Mouse (Mus musculus) neural tube, embryonic 11.5 days (tissue): Measurements from ENCODE around the gene Dock4. TPM values are rescaled to one million over a fixed set of nuclear protein-coding genes. Genes with fewer than 3 reads are reported as not detected.
A peak's percentile ranks its signal among the peaks of the same experiment; 100 is the strongest.

Experiments
- ATAC-seq: fragments of 200-750 bp; cut with Nextera tagmentation; 2 replicates; pipeline ENCODE4 v1.8.0; 2017; ENCODE audit warnings: moderate number of reproducible peaks, mild to moderate bottlenecking, moderate TSS enrichment, moderate library complexity; ENCODE audit not compliant: insufficient read depth, low FRiP score, low TSS enrichment
- DNase-seq: peaks from one replicate; pipeline ENCODE4 v3.0.0-alpha.2; 2015; ENCODE audit warnings: low spot score
- H3K27ac ChIP-seq: fragments of 300-500 bp; sonication (generic); 2 replicates; pipeline ENCODE4 v1.5.1; 2014; ENCODE audit warnings: low read depth, mild to moderate bottlenecking, low read length
- H3K27me3 ChIP-seq: fragments of 300-500 bp; sonication (generic); 2 replicates; pipeline ENCODE4 v1.6.1; 2014; ENCODE audit warnings: mild to moderate bottlenecking, low read length, mixed read lengths; ENCODE audit not compliant: control insufficient read depth, insufficient read depth
- H3K36me3 ChIP-seq: fragments of 300-500 bp; sonication (generic); 2 replicates; pipeline ENCODE4 v1.6.1; 2014; ENCODE audit warnings: mild to moderate bottlenecking, low read length, moderate library complexity, mixed read lengths; ENCODE audit not compliant: control insufficient read depth, insufficient read depth
- H3K4me1 ChIP-seq: fragments of 300-500 bp; sonication (generic); 2 replicates; pipeline ENCODE4 v1.6.1; 2014; ENCODE audit warnings: low read length, mixed read lengths; ENCODE audit not compliant: control insufficient read depth, insufficient read depth
- H3K4me2 ChIP-seq: fragments of 300-500 bp; sonication (generic); 2 replicates; pipeline ENCODE4 v1.6.1; 2014; ENCODE audit warnings: low read depth, mild to moderate bottlenecking, moderate library complexity
- H3K4me3 ChIP-seq: fragments of 300-500 bp; sonication (generic); 2 replicates; pipeline ENCODE4 v1.5.1; 2014; ENCODE audit warnings: low read depth, low read length
- H3K9ac ChIP-seq: fragments of 300-500 bp; sonication (generic); 2 replicates; pipeline ENCODE4 v1.6.1; 2014; ENCODE audit warnings: mild to moderate bottlenecking, low read length
- H3K9me3 ChIP-seq: fragments of 300-500 bp; sonication (generic); 2 replicates; pipeline ENCODE4 v1.6.1; 2016; ENCODE audit warnings: low read length; ENCODE audit not compliant: control insufficient read depth
- WGBS: fragments of 180-500 bp; shearing (Covaris S2); extraction: QIAGEN DNeasy Blood & Tissue Kit; methylation state at CpG from one replicate; pipeline ENCODE4 v1.1.7; 2014; 5-methylcytosine and 5-hydroxymethylcytosine counted together
- polyA plus RNA-seq: library from polyadenylated mRNA; unstranded; fragments of >200 nt; fragmentation: Nextera tagmentation; extraction: Ambion mirVana; gene quantifications from 2 replicates; pipeline ENCODE4 v1.2.1, GENCODE M21; 2014

Gene Dock4
- polyA plus RNA-seq, 1 experiment from 2014 or later: 19.6 TPM

GRCm38 (mm10) chr12:40427606-40428005, 18.1 kb upstream of the Dock4 start:
- DNase-seq: no peak
- H3K9ac ChIP-seq: no peak overlapping the region
- no peak for ATAC-seq
- no peak overlapping the region for H3K27ac ChIP-seq
- no peaks in the 10 kb centered on the region for H3K9me3 ChIP-seq
- H3K36me3 ChIP-seq: no peaks in the 10 kb centered on the region
- peaks cover 8% of the 10 kb centered on the region for H3K4me1 ChIP-seq
- H3K27me3 ChIP-seq: no peaks in the 10 kb centered on the region
- H3K4me2 ChIP-seq: no peak overlapping the region
- 85% methylated on average over 10 of the region's 10 CpGs for WGBS
- H3K4me3 ChIP-seq: no peak overlapping the region

- Histone ChIP-seq H3K9me3 (no peaks in the 10 kb centered on the region), H3K4me1 (peaks cover 8% of the 10 kb centered on the region), H3K27ac (no peak overlapping the region), H3K36me3 (no peaks in the 10 kb centered on the region), H3K4me2 (no peak overlapping the region), H3K9ac (no peak overlapping the region), H3K4me3 (no peak overlapping the region), H3K27me3 (no peaks in the 10 kb centered on the region)
- 59% methylated on average over 3 of the region's 3 CpGs for WGBS
- DNase-seq (no peak), ATAC-seq (no peak)
These were observed 15.8 kb upstream of the Dock4 start for GRCm38 (mm10) chr12:40429976-40430375.

GRCm38 (mm10) chr12:40431075-40431474, 14.7 kb upstream of the Dock4 start:
- H3K27me3 ChIP-seq: no peaks in the 10 kb centered on the region
- no peak overlapping the region for H3K27ac ChIP-seq
- H3K36me3 ChIP-seq: no peaks in the 10 kb centered on the region
- DNase-seq (no peak), ATAC-seq (no peak)
- WGBS: 51% methylated on average over 5 of the region's 5 CpGs
- H3K4me3 ChIP-seq: no peak overlapping the region
- no peak overlapping the region for H3K9ac ChIP-seq
- H3K4me2 ChIP-seq: no peak overlapping the region
- H3K4me1 ChIP-seq: peaks cover 8% of the 10 kb centered on the region
- no peaks in the 10 kb centered on the region for H3K9me3 ChIP-seq

- no peak overlapping the region for H3K9ac ChIP-seq
- H3K27me3 ChIP-seq: no peaks in the 10 kb centered on the region
- peaks cover 14% of the 10 kb centered on the region for H3K4me1 ChIP-seq
- H3K36me3 ChIP-seq: no peaks in the 10 kb centered on the region
- H3K27ac ChIP-seq: no peak overlapping the region
- DNase-seq (no peak), ATAC-seq (no peak)
- no peak overlapping the region for H3K4me2 ChIP-seq
- 46% methylated on average over 3 of the region's 3 CpGs for WGBS
- H3K9me3 ChIP-seq: no peaks in the 10 kb centered on the region
- H3K4me3 ChIP-seq: no peak overlapping the region
These were observed 11.7 kb upstream of the Dock4 start for GRCm38 (mm10) chr12:40434101-40434500.

- 10% methylated on average over 2 of the region's 2 CpGs for WGBS
- Histone ChIP-seq H3K4me3 (no peak overlapping the region), H3K4me2 (no peak overlapping the region), H3K9me3 (no peaks in the 10 kb centered on the region), H3K27me3 (no peaks in the 10 kb centered on the region), H3K4me1 (peaks cover 6% of the 10 kb centered on the region; the same call in 1 of the 2 replicates), H3K9ac (no peak overlapping the region), H3K27ac (no peak overlapping the region), H3K36me3 (no peaks in the 10 kb centered on the region)
- ATAC-seq: no peak
- no peak for DNase-seq
These were observed 7.7 kb upstream of the Dock4 start for GRCm38 (mm10) chr12:40438049-40438448.

GRCm38 (mm10) chr12:40445206-40445605, 546 bp upstream of the Dock4 start:
- Histone ChIP-seq H3K4me2 (peak overlapping the region; percentile 73), H3K36me3 (no peaks in the 10 kb centered on the region), H3K9ac (peak overlapping the region; percentile 54), H3K27me3 (no peaks in the 10 kb centered on the region), H3K9me3 (no peaks in the 10 kb centered on the region), H3K4me1 (peaks cover 11% of the 10 kb centered on the region; the same call in 1 of the 2 replicates), H3K27ac (no peak overlapping the region), H3K4me3 (peak overlapping the region; percentile 71)
- 2% methylated on average over 16 of the region's 16 CpGs for WGBS
- ATAC-seq (peak; percentile 7), DNase-seq (peak; percentile 25)

GRCm38 (mm10) chr12:40446450-40447381, 964 bp downstream of the Dock4 start:
- Histone ChIP-seq H3K9ac (peak overlapping the region; percentile 79), H3K9me3 (no peaks in the 10 kb centered on the region), H3K27ac (peak overlapping the region; percentile 83), H3K36me3 (no peaks in the 10 kb centered on the region), H3K4me3 (peak overlapping the region; percentile 71), H3K4me1 (peaks cover 12% of the 10 kb centered on the region; the same call in 1 of the 2 replicates), H3K27me3 (no peaks in the 10 kb centered on the region), H3K4me2 (peak overlapping the region; percentile 91)
- DNase-seq: peak; percentile 73
- ATAC-seq: peak; percentile 49
- under 1% methylated on average over 44 of the region's 44 CpGs for WGBS

- ATAC-seq: no peak
- Histone ChIP-seq H3K9ac (peak overlapping the region; percentile 79; the same call in 1 of the 2 replicates), H3K36me3 (no peaks in the 10 kb centered on the region), H3K27ac (no peak overlapping the region), H3K4me3 (peak overlapping the region; percentile 71), H3K4me1 (peaks cover 12% of the 10 kb centered on the region; the same call in 1 of the 2 replicates), H3K9me3 (no peaks in the 10 kb centered on the region), H3K27me3 (no peaks in the 10 kb centered on the region), H3K4me2 (peak overlapping the region; percentile 91)
- DNase-seq: no peak
- 22% methylated on average over 10 of the region's 10 CpGs for WGBS
These were observed 2.0 kb downstream of the Dock4 start for GRCm38 (mm10) chr12:40447561-40448355.
